In the genomic region with DNA sequence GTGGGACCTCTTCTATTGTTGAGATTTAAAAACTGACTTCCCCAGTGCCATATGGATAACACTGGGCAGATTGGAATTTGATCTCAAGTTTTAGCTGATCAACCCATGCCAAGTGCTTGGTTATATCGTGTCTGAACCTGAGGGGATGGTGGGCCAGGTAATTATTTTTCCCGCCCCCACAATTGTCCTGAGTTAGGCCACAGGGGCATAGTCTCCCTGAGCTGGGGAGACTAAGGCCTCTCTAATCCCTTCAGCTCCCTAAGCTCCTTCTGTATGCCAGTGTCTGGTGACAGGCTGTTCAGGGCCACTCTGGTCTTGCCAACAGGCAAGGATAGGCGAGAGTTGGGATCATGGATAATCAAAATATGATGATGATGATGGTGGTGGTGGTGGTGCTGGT, we compare ENCODE assay signal across 16 mouse cellular contexts. TPM values are rescaled to one million over a fixed set of nuclear protein-coding genes. Genes with fewer than 3 reads are reported as not detected.
DNase-seq lines count a peak whose midpoint lies in the region; ATAC-seq and TF ChIP-seq lines count a peak whose summit lies in the region.
"Had no signal": no experiment of that assay in that cellular context is flagged by ENCODE, and none has a peak within 500 bp of the region (broad histone marks: within the 10 kb centered on the region; RNA-seq: fewer than 3 reads in every experiment).

No protein-coding gene starts in this region.

- no peak for DNase-seq in testis, postnatal 14 days (ENCODE audit: low spot score)
- no peak for DNase-seq in spleen, adult 18-20 months
- no peak for DNase-seq in lung, postnatal 4 days
- DNase-seq: adrenal gland, adult 8-10 months; gastrocnemius, postnatal 10 days; kidney, adult 8-10 months; right cerebral cortex, postnatal 4 days had no signal

- peak overlapping the region; percentile 28; the same call in 1 of the 2 replicates for H3K9ac ChIP-seq in hindbrain, embryonic 12.5 days
- peak overlapping the region; percentile 35 for H3K9ac ChIP-seq in midbrain, embryonic 15.5 days
- H3K9ac ChIP-seq in kidney, embryonic 14.5 days (ENCODE audit: low read depth, low read length): no peak overlapping the region
- H3K9ac ChIP-seq: liver, embryonic 14.5 days had no signal

- no peak for TF ChIP-seq POLR2A in testis, adult 2 months (IDR thresholded peaks at IDR 0.05; ENCODE audit: control insufficient read depth, low read depth, low read length)

- H3K36me3 ChIP-seq in testis, adult 2 months (ENCODE audit: control insufficient read depth, insufficient read depth, low read length): no peaks in the 10 kb centered on the region
- no peaks in the 10 kb centered on the region for H3K36me3 ChIP-seq in hindbrain, embryonic 12.5 days
- no peaks in the 10 kb centered on the region for H3K36me3 ChIP-seq in midbrain, embryonic 15.5 days (replicated peaks)
- H3K36me3 ChIP-seq in kidney, embryonic 14.5 days (ENCODE audit: control insufficient read depth, insufficient read depth, low read length): no peaks in the 10 kb centered on the region
- H3K36me3 ChIP-seq: heart, embryonic 10.5 days; limb, embryonic 10.5 days had no signal

- H3K4me2 ChIP-seq in hindbrain, embryonic 12.5 days (replicated peaks): peak overlapping the region; percentile 73
- peak overlapping the region; percentile 56 for H3K4me2 ChIP-seq in midbrain, embryonic 15.5 days
- no peak overlapping the region for H3K4me2 ChIP-seq in kidney, embryonic 14.5 days (replicated peaks; ENCODE audit: low read depth, low read length)

- H3K4me1 ChIP-seq in testis, adult 2 months (ENCODE audit: control insufficient read depth, insufficient read depth, low read length): peaks cover 17% of the 10 kb centered on the region
- peaks cover 21% of the 10 kb centered on the region for H3K4me1 ChIP-seq in hindbrain, embryonic 12.5 days
- H3K4me1 ChIP-seq in midbrain, embryonic 15.5 days: peaks cover 36% of the 10 kb centered on the region
- H3K4me1 ChIP-seq in kidney, embryonic 14.5 days (ENCODE audit: control insufficient read depth, insufficient read depth, low read length): peaks cover 5% of the 10 kb centered on the region; the same call in 1 of the 2 replicates

- 74% methylated on average over 3 of the region's 3 CpGs for WGBS in hindbrain, embryonic 12.5 days
- WGBS in midbrain, embryonic 15.5 days: 38% methylated on average over 3 of the region's 3 CpGs
- 85% methylated on average over 3 of the region's 3 CpGs for WGBS in kidney, embryonic 14.5 days

- no peak for TF ChIP-seq CTCF in testis, adult 2 months (IDR thresholded peaks at IDR 0.05; ENCODE audit: control insufficient read depth, insufficient read depth, insufficient replicate concordance, low read depth, low read length)

- H3K4me3 ChIP-seq in testis, adult 2 months (ENCODE audit: control insufficient read depth, low read depth, low read length): peak overlapping the region; percentile 25
- peak overlapping the region; percentile 15 for H3K4me3 ChIP-seq in hindbrain, embryonic 12.5 days
- H3K4me3 ChIP-seq in midbrain, embryonic 15.5 days: peak overlapping the region; percentile 85
- H3K4me3 ChIP-seq in kidney, embryonic 14.5 days (ENCODE audit: low read length): no peak overlapping the region

- H3K27me3 ChIP-seq in testis, adult 2 months (ENCODE audit: control insufficient read depth, insufficient read depth, low read length): no peaks in the 10 kb centered on the region
- no peaks in the 10 kb centered on the region for H3K27me3 ChIP-seq in hindbrain, embryonic 12.5 days
- H3K27me3 ChIP-seq in midbrain, embryonic 15.5 days (replicated peaks): no peaks in the 10 kb centered on the region
- peaks cover 8% of the 10 kb centered on the region for H3K27me3 ChIP-seq in kidney, embryonic 14.5 days (ENCODE audit: control insufficient read depth, insufficient read depth, low read length)

- H3K27ac ChIP-seq in testis, adult 2 months (ENCODE audit: control insufficient read depth, insufficient read depth, low read depth, low read length): no peak overlapping the region
- H3K27ac ChIP-seq in hindbrain, embryonic 12.5 days: no peak overlapping the region
- H3K27ac ChIP-seq in midbrain, embryonic 15.5 days: peak overlapping the region; percentile 40
- H3K27ac ChIP-seq in kidney, embryonic 14.5 days (ENCODE audit: low read depth, low read length): no peak overlapping the region
- H3K27ac ChIP-seq: heart, embryonic 10.5 days; limb, embryonic 10.5 days; liver, embryonic 14.5 days had no signal

- H3K9me3 ChIP-seq in hindbrain, embryonic 12.5 days (replicated peaks): no peaks in the 10 kb centered on the region
- H3K9me3 ChIP-seq in midbrain, embryonic 15.5 days: no peaks in the 10 kb centered on the region
- no peaks in the 10 kb centered on the region for H3K9me3 ChIP-seq in kidney, embryonic 14.5 days (ENCODE audit: control insufficient read depth, low read length)
- H3K9me3 ChIP-seq: heart, embryonic 10.5 days; limb, embryonic 10.5 days had no signal

- no peak for ATAC-seq in hindbrain, embryonic 12.5 days (ENCODE audit: low FRiP score)
- no peak for ATAC-seq in midbrain, embryonic 15.5 days (replicated peaks)
- ATAC-seq in kidney, embryonic 14.5 days (ENCODE audit: low FRiP score, low TSS enrichment): no peak

RNA-seq across cellular contexts. Expression of gene Acsl6, which starts 1.7 kb away (rescaled TPM):
- 66.4 and 84.2 TPM in 2 replicates for polyA plus RNA-seq in testis, adult 2 months (2012; rRNA removed)
- 23.4 and 30.0 TPM in 2 replicates for polyA plus RNA-seq in hindbrain, embryonic 12.5 days (2016; fragmentation: Nextera tagmentation; extraction: Ambion mirVana)
- polyA plus RNA-seq in midbrain, embryonic 15.5 days (2015; fragmentation: Nextera tagmentation; extraction: Ambion mirVana): 42.7 and 44.0 TPM in 2 replicates
- polyA plus RNA-seq in kidney, embryonic 14.5 days (2014; fragmentation: Nextera tagmentation; extraction: Ambion mirVana): 0.37 and 1.3 TPM in 2 replicates

RNA-seq across cellular contexts. Expression of gene Il3, which starts 38.3 kb away (rescaled TPM):
- polyA plus RNA-seq in testis, adult 2 months (2012; rRNA removed): not detected in 2 replicates
- not detected in 2 replicates for polyA plus RNA-seq in hindbrain, embryonic 12.5 days (2016; fragmentation: Nextera tagmentation; extraction: Ambion mirVana)
- not detected in 2 replicates for polyA plus RNA-seq in midbrain, embryonic 15.5 days (2015; fragmentation: Nextera tagmentation; extraction: Ambion mirVana)
- not detected in 2 replicates for polyA plus RNA-seq in kidney, embryonic 14.5 days (2014; fragmentation: Nextera tagmentation; extraction: Ambion mirVana)
- polyA plus RNA-seq: heart, embryonic 10.5 days; limb, embryonic 10.5 days; liver, embryonic 14.5 days; stomach, embryonic 16.5 days; urinary bladder, adult 2 months had no signal

RNA-seq across cellular contexts. Expression of gene Csf2, which starts 55.9 kb away (rescaled TPM):
- polyA plus RNA-seq in testis, adult 2 months (2012; rRNA removed): not detected in 2 replicates
- not detected in 2 replicates for polyA plus RNA-seq in hindbrain, embryonic 12.5 days (2016; fragmentation: Nextera tagmentation; extraction: Ambion mirVana)
- polyA plus RNA-seq in midbrain, embryonic 15.5 days (2015; fragmentation: Nextera tagmentation; extraction: Ambion mirVana): not detected in 2 replicates
- not detected in 2 replicates for polyA plus RNA-seq in kidney, embryonic 14.5 days (2014; fragmentation: Nextera tagmentation; extraction: Ambion mirVana)
- polyA plus RNA-seq: heart, embryonic 10.5 days; limb, embryonic 10.5 days; liver, embryonic 14.5 days; stomach, embryonic 16.5 days; urinary bladder, adult 2 months had no signal

Comparison
In these comparisons a context has a peak if more than half of its experiments do, and no peak if none do; other contexts are left out.
1. RNA of gene Acsl6, which starts 1.7 kb away (polyA plus RNA-seq): 66.4 to 84.2 TPM in testis, adult 2 months, 42.7 to 44.0 TPM in midbrain, embryonic 15.5 days and 23.4 to 30.0 TPM in hindbrain, embryonic 12.5 days; 0.37 to 1.3 TPM in kidney, embryonic 14.5 days; every median in the first group is over 10 times any median in the second.